Mouse (Mus musculus): ENCODE data around the gene Ccr6.

DNA sequence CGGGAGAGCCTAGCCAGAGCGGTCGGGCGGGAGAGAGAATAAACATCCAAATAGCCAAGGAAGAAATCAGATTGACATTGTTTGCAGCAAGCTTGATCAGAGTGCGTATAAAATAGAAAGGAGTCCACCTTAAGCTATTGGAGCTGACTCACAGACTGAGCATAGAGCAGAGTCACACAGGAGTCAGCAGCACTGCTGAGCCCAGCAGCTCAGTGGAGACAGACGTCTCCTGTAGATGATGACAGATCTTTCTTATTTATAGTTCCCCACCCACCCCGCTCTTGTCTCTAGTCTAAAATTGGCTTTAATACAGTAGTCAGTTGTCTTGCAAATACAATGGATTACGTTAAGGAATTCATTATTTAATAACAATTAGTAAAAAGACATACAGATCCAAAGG is 42.2 kb upstream of the Ccr6 start:
- no peak for TF ChIP-seq CTCF (IDR thresholded peaks at IDR 0.05; ENCODE audit: control insufficient read depth, insufficient read depth, low read length)
- TF ChIP-seq POLR2A (IDR thresholded peaks at IDR 0.05; ENCODE audit: borderline replicate concordance, control insufficient read depth, low read depth, low read length) = no peak

All from bone marrow, adult 2 months (tissue).